Mouse (Mus musculus): ENCODE data around the gene Brinp2. TPM values are rescaled to one million over a fixed set of nuclear protein-coding genes. Genes with fewer than 3 reads are reported as not detected.

The Brinp2 gene
- polyA plus RNA-seq, 1 experiment from 2014 or later, result 1.5 TPM

GRCm38 (mm10) chr1:158202932-158203331 lies 153.2 kb downstream of the Brinp2 start:
- no peaks in the 10 kb centered on the region for H3K4me1 ChIP-seq (ENCODE audit: control insufficient read depth, insufficient read depth, low read length)
- H3K4me2 ChIP-seq (replicated peaks; ENCODE audit: low read depth, low read length), result no peak overlapping the region
- ATAC-seq (ENCODE audit: insufficient number of reproducible peaks, insufficient read depth, low FRiP score, low read depth), result no peak
- H3K27me3 ChIP-seq (ENCODE audit: control insufficient read depth, insufficient read depth, low read length), result no peaks in the 10 kb centered on the region
- H3K9me3 ChIP-seq (ENCODE audit: control insufficient read depth, low read depth, low read length), result no peaks in the 10 kb centered on the region
- H3K36me3 ChIP-seq (ENCODE audit: control insufficient read depth, insufficient read depth, low read length), result no peaks in the 10 kb centered on the region
- H3K27ac ChIP-seq (ENCODE audit: low read length), result no peak overlapping the region
- no peak overlapping the region for H3K4me3 ChIP-seq (ENCODE audit: low read depth, low read length)
- 71% methylated on average over 2 of the region's 2 CpGs for WGBS
- H3K9ac ChIP-seq (replicated peaks; ENCODE audit: low read depth, low read length), result no peak overlapping the region

Other genes starting within 250 kb of the Brinp2 start
- 3.8 and 4.5 TPM in 2 replicates for gene Astn1, start 5.9 kb upstream of the Brinp2 start, polyA plus RNA-seq (2014; fragmentation: Nextera tagmentation; extraction: Ambion mirVana)

All from stomach, embryonic 14.5 days (tissue).